Mouse (Mus musculus) forebrain, embryonic 16.5 days (tissue): ENCODE data around the gene Slco3a1. TPM values are rescaled to one million over a fixed set of nuclear protein-coding genes. Genes with fewer than 3 reads are reported as not detected.

Source experiments
- ATAC-seq: fragments of 200-750 bp; cut with Nextera tagmentation; 2 replicates; pipeline ENCODE4 v1.8.0; 2017; ENCODE audit warnings: mild to moderate bottlenecking, moderate library complexity
- H3K27ac ChIP-seq: fragments of 300-500 bp; sonication (generic); 2 replicates; pipeline ENCODE4 v1.5.1; 2014; ENCODE audit warnings: low read length, control low read depth
- H3K27me3 ChIP-seq: fragments of 300-500 bp; sonication (generic); replicated peaks from 2 replicates; pipeline ENCODE4 v1.6.1; 2014; ENCODE audit warnings: low read length; ENCODE audit not compliant: control insufficient read depth, insufficient read depth
- H3K36me3 ChIP-seq: fragments of 300-500 bp; sonication (generic); 2 replicates; pipeline ENCODE4 v1.6.1; 2014; ENCODE audit not compliant: control insufficient read depth, insufficient read depth
- H3K4me1 ChIP-seq: fragments of 300-500 bp; sonication (generic); replicated peaks from 2 replicates; pipeline ENCODE4 v1.6.1; 2014; ENCODE audit warnings: low read length; ENCODE audit not compliant: control insufficient read depth, insufficient read depth
- H3K4me2 ChIP-seq: fragments of 300-500 bp; sonication (generic); 2 replicates; pipeline ENCODE4 v1.6.1; 2014; ENCODE audit warnings: mild to moderate bottlenecking, low read length, control low read depth
- H3K4me3 ChIP-seq: fragments of 300-500 bp; sonication (generic); replicated peaks from 2 replicates; pipeline ENCODE4 v1.5.1; 2014; ENCODE audit warnings: mild to moderate bottlenecking, low read length, control low read depth
- H3K9ac ChIP-seq: fragments of 300-500 bp; sonication (generic); replicated peaks from 2 replicates; pipeline ENCODE4 v1.6.1; 2014; ENCODE audit warnings: low read depth, low read length, control low read depth
- H3K9me3 ChIP-seq: fragments of 300-500 bp; sonication (generic); 2 replicates; pipeline ENCODE4 v1.6.1; 2016; ENCODE audit warnings: low read length; ENCODE audit not compliant: control insufficient read depth
- WGBS: fragments of 180-500 bp; shearing (Covaris S2); extraction: QIAGEN DNeasy Blood & Tissue Kit; methylation state at CpG from one replicate; pipeline ENCODE4 v1.1.7; 2014; 5-methylcytosine and 5-hydroxymethylcytosine counted together
- polyA plus RNA-seq: library from polyadenylated mRNA; unstranded; fragments of >200 nt; fragmentation: Nextera tagmentation; extraction: Ambion mirVana; gene quantifications from 2 replicates; pipeline ENCODE4 v1.2.1, GENCODE M21; 2015

Gene Slco3a1
- polyA plus RNA-seq, 1 experiment from 2014 or later, result 24.2 TPM

GRCm38 (mm10) chr7:74484024-74484385 lies 70.6 kb downstream of the Slco3a1 start:
- Histone ChIP-seq H3K9ac (no peak overlapping the region), H3K27ac (no peak overlapping the region), H3K9me3 (no peaks in the 10 kb centered on the region), H3K36me3 (no peaks in the 10 kb centered on the region), H3K4me2 (no peak overlapping the region), H3K27me3 (no peaks in the 10 kb centered on the region), H3K4me3 (no peak overlapping the region), H3K4me1 (no peaks in the 10 kb centered on the region)
- ATAC-seq, result no peak
- WGBS, result 95% methylated on average over 2 of the region's 2 CpGs

DNA sequence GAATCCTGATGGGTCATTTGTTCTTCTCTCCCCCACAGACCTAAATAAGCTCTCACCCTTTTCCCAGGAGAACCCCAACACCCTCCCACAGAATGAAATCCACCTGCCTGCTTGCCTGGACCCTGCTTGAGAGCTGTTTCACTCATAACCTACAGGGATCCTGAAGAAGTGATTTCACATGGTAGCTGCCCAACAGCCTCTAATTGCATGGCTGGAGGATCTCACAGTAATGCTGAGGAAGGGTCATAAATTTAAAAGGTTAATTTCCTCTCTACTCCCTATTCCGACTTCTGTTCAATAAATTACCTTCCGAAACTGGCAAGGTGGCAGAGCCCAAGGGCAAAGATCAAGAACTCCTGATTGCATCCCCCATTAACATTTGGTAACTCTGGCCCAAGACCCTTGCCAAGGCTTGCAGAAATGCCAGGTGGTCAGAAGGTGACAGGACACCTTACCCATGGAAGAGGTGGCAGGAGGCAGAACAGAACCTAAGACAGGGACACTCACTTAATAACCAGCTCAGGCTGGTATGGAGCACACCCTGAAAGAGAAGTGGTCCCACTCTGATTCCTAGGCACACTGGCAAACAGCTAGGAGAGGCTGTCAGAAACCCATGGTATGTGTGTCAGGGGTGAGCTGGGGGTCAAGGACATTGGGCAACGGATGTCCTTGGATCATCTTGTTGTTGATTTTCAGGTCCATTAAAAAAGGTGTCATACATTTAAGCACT lies 71.1 kb downstream of the Slco3a1 start:
- H3K36me3 ChIP-seq, result no peaks in the 10 kb centered on the region
- ATAC-seq, result no peak
- no peaks in the 10 kb centered on the region for H3K9me3 ChIP-seq
- H3K9ac ChIP-seq, result no peak overlapping the region
- H3K27me3 ChIP-seq, result no peaks in the 10 kb centered on the region
- no peak overlapping the region for H3K4me3 ChIP-seq
- no peak overlapping the region for H3K4me2 ChIP-seq
- WGBS, result 97% methylated on average over 3 of the region's 3 CpGs
- H3K4me1 ChIP-seq, result no peaks in the 10 kb centered on the region
- no peak overlapping the region for H3K27ac ChIP-seq

- H3K4me1 ChIP-seq, result 0 out of 2 replicates have a peak, but pooled peaks cover 3% of the 10 kb centered on the region
- peak; percentile 73 for ATAC-seq
- H3K9me3 ChIP-seq, result no peaks in the 10 kb centered on the region
- H3K27me3 ChIP-seq, result no peaks in the 10 kb centered on the region
- no peak overlapping the region for H3K9ac ChIP-seq
- H3K27ac ChIP-seq, result no peak overlapping the region
- no peak overlapping the region for H3K4me3 ChIP-seq
- no peaks in the 10 kb centered on the region for H3K36me3 ChIP-seq
- 70% methylated on average over 7 of the region's 7 CpGs for WGBS
- no peak overlapping the region for H3K4me2 ChIP-seq
These were observed 82.8 kb downstream of the Slco3a1 start for GRCm38 (mm10) chr7:74471740-74472139.

DNA sequence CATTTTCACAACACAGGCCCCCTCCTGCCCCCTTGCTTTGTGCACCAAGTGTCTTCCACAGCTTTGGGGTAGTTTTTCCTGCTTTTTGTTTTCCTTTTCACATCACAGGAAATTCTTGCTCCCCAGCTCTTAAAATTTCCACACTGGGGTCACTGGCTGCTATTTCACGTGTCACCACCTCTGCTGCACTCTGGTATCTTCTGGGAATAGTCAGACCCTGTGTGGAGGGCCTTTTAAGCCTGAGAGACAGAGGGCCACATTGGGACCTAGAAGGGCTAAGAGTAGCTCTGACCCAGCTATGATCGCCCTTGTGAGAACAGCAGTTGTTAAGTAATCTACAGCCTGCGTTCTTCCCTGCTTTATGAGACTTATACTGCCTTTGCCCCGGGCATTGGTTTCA lies 87.7 kb downstream of the Slco3a1 start:
- H3K4me1 ChIP-seq, result peaks cover 5% of the 10 kb centered on the region; the same call in 1 of the 2 replicates
- no peak for ATAC-seq
- no peak overlapping the region for H3K27ac ChIP-seq
- H3K4me3 ChIP-seq, result no peak overlapping the region
- no peak overlapping the region for H3K9ac ChIP-seq
- H3K9me3 ChIP-seq, result no peaks in the 10 kb centered on the region
- no peak overlapping the region for H3K4me2 ChIP-seq
- no peaks in the 10 kb centered on the region for H3K36me3 ChIP-seq
- H3K27me3 ChIP-seq, result no peaks in the 10 kb centered on the region
- 92% methylated on average over 4 of the region's 4 CpGs for WGBS

DNA sequence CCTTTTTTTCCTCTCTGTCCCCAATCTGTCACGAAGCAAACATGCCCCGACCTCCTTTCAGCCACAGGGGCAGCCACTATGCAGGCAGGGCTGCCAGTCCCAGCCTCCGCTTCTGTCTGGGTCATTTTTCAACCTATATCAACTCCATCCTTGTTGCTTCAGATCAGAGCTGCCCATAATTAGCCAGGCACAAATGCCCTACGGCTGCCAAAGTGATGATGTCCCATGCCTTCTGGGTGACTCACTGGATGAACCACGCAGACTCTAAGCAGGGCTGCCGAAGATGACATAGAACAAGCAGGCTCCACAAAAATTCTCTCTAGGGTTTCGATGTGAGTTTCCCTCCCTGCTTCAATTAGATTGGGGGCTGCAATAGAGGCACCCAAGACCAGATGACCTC lies 89.9 kb downstream of the Slco3a1 start:
- no peak overlapping the region for H3K4me3 ChIP-seq
- H3K36me3 ChIP-seq, result no peaks in the 10 kb centered on the region
- no peaks in the 10 kb centered on the region for H3K27me3 ChIP-seq
- H3K4me1 ChIP-seq, result peaks cover 2% of the 10 kb centered on the region; the same call in 1 of the 2 replicates
- H3K4me2 ChIP-seq, result no peak overlapping the region
- 93% methylated on average over 7 of the region's 7 CpGs for WGBS
- no peak overlapping the region for H3K9ac ChIP-seq
- no peaks in the 10 kb centered on the region for H3K9me3 ChIP-seq
- no peak overlapping the region for H3K27ac ChIP-seq
- ATAC-seq, result no peak

GRCm38 (mm10) chr7:74462451-74462850 lies 92.1 kb downstream of the Slco3a1 start:
- H3K4me2 ChIP-seq, result no peak overlapping the region
- H3K36me3 ChIP-seq, result no peaks in the 10 kb centered on the region
- no peak for ATAC-seq
- no peak overlapping the region for H3K9ac ChIP-seq
- peaks cover 4% of the 10 kb centered on the region; the same call in 1 of the 2 replicates for H3K4me1 ChIP-seq
- H3K4me3 ChIP-seq, result no peak overlapping the region
- 36% methylated on average over 4 of the region's 4 CpGs for WGBS
- no peaks in the 10 kb centered on the region for H3K9me3 ChIP-seq
- H3K27me3 ChIP-seq, result no peaks in the 10 kb centered on the region
- H3K27ac ChIP-seq, result no peak overlapping the region

- H3K4me1 ChIP-seq, result peaks cover 4% of the 10 kb centered on the region; the same call in 1 of the 2 replicates
- no peak overlapping the region for H3K27ac ChIP-seq
- H3K4me2 ChIP-seq, result no peak overlapping the region
- H3K36me3 ChIP-seq, result no peaks in the 10 kb centered on the region
- no peaks in the 10 kb centered on the region for H3K9me3 ChIP-seq
- no peak overlapping the region for H3K4me3 ChIP-seq
- H3K27me3 ChIP-seq, result no peaks in the 10 kb centered on the region
- no peak overlapping the region for H3K9ac ChIP-seq
- ATAC-seq, result no peak
- WGBS, result 92% methylated on average over 5 of the region's 5 CpGs
These were observed 92.8 kb downstream of the Slco3a1 start for GRCm38 (mm10) chr7:74461736-74462135.

GRCm38 (mm10) chr7:74461146-74461545 lies 93.4 kb downstream of the Slco3a1 start:
- H3K9ac ChIP-seq, result no peak overlapping the region
- peaks cover 4% of the 10 kb centered on the region; the same call in 1 of the 2 replicates for H3K4me1 ChIP-seq
- H3K36me3 ChIP-seq, result no peaks in the 10 kb centered on the region
- H3K27ac ChIP-seq, result no peak overlapping the region
- 96% methylated on average over 1 of the region's 1 CpGs for WGBS
- ATAC-seq, result no peak
- H3K4me2 ChIP-seq, result no peak overlapping the region
- no peak overlapping the region for H3K4me3 ChIP-seq
- no peaks in the 10 kb centered on the region for H3K9me3 ChIP-seq
- no peaks in the 10 kb centered on the region for H3K27me3 ChIP-seq

GRCm38 (mm10) chr7:74459812-74460211 lies 94.8 kb downstream of the Slco3a1 start:
- H3K4me2 ChIP-seq, result no peak overlapping the region
- no peak overlapping the region for H3K9ac ChIP-seq
- no peaks in the 10 kb centered on the region for H3K36me3 ChIP-seq
- no peaks in the 10 kb centered on the region for H3K9me3 ChIP-seq
- no peak for ATAC-seq
- H3K27me3 ChIP-seq, result no peaks in the 10 kb centered on the region
- H3K4me3 ChIP-seq, result no peak overlapping the region
- H3K4me1 ChIP-seq, result peaks cover 4% of the 10 kb centered on the region; the same call in 1 of the 2 replicates
- WGBS, result 84% methylated on average over 3 of the region's 3 CpGs
- H3K27ac ChIP-seq, result no peak overlapping the region
